Mouse (Mus musculus) midbrain, embryonic 14.5 days (tissue): Measurements from ENCODE around the gene Psg19. TPM values are rescaled to one million over a fixed set of nuclear protein-coding genes. Genes with fewer than 3 reads are reported as not detected.
"Not testable (repeated sequence)": the region's sequence is repeated elsewhere in the genome, so short reads cannot be mapped to it uniquely, and the experiment has no call there.

Experiments used
- ATAC-seq: fragments of 200-750 bp; cut with Nextera tagmentation; 2 replicates; pipeline ENCODE4 v1.8.0; 2017; ENCODE audit warnings: moderate number of reproducible peaks, moderate library complexity; ENCODE audit not compliant: low FRiP score, low TSS enrichment
- DNase-seq: peaks from one replicate; pipeline ENCODE4 v3.0.0-alpha.2; 2015
- H3K27ac ChIP-seq: fragments of 300-500 bp; sonication (generic); replicated peaks from 2 replicates; pipeline ENCODE4 v1.5.1; 2014; ENCODE audit warnings: mild to moderate bottlenecking, low read depth, low read length, moderate library complexity
- H3K27me3 ChIP-seq: fragments of 300-500 bp; sonication (generic); 2 replicates; pipeline ENCODE4 v1.6.1; 2014; ENCODE audit warnings: low read length, control low read depth, mixed read lengths; ENCODE audit not compliant: control insufficient read depth, insufficient read depth
- H3K36me3 ChIP-seq: fragments of 300-500 bp; sonication (generic); 2 replicates; pipeline ENCODE4 v1.6.1; 2014; ENCODE audit warnings: low read length, control low read depth; ENCODE audit not compliant: control insufficient read depth, insufficient read depth
- H3K4me1 ChIP-seq: fragments of 300-500 bp; sonication (generic); 2 replicates; pipeline ENCODE4 v1.6.1; 2014; ENCODE audit warnings: mild to moderate bottlenecking, antibody characterized with exemption, low read length, control low read depth; ENCODE audit not compliant: control insufficient read depth, insufficient read depth
- H3K4me2 ChIP-seq: fragments of 300-500 bp; sonication (generic); 2 replicates; pipeline ENCODE4 v1.6.1; 2014; ENCODE audit warnings: mild to moderate bottlenecking, low read length, moderate library complexity
- H3K4me3 ChIP-seq: fragments of 300-500 bp; sonication (generic); replicated peaks from 2 replicates; pipeline ENCODE4 v1.5.1; 2014; ENCODE audit warnings: low read depth, low read length
- H3K9ac ChIP-seq: fragments of 300-500 bp; sonication (generic); replicated peaks from 2 replicates; pipeline ENCODE4 v1.6.1; 2014; ENCODE audit warnings: mild to moderate bottlenecking, low read length, moderate library complexity
- H3K9me3 ChIP-seq: fragments of 300-500 bp; sonication (generic); 2 replicates; pipeline ENCODE4 v1.6.1; 2016; ENCODE audit warnings: low read length, control low read depth, mixed read lengths; ENCODE audit not compliant: control insufficient read depth
- WGBS: fragments of 180-500 bp; shearing (Covaris S2); extraction: QIAGEN DNeasy Blood & Tissue Kit; methylation state at CpG from one replicate; pipeline ENCODE4 v1.1.7; 2014; 5-methylcytosine and 5-hydroxymethylcytosine counted together
- polyA plus RNA-seq: library from polyadenylated mRNA; unstranded; fragments of >200 nt; fragmentation: Nextera tagmentation; extraction: Ambion mirVana; gene quantifications from 2 replicates; pipeline ENCODE4 v1.2.1, GENCODE M21; 2014

The Psg19 gene
- polyA plus RNA-seq, 1 experiment from 2014 or later, result not detected

DNA sequence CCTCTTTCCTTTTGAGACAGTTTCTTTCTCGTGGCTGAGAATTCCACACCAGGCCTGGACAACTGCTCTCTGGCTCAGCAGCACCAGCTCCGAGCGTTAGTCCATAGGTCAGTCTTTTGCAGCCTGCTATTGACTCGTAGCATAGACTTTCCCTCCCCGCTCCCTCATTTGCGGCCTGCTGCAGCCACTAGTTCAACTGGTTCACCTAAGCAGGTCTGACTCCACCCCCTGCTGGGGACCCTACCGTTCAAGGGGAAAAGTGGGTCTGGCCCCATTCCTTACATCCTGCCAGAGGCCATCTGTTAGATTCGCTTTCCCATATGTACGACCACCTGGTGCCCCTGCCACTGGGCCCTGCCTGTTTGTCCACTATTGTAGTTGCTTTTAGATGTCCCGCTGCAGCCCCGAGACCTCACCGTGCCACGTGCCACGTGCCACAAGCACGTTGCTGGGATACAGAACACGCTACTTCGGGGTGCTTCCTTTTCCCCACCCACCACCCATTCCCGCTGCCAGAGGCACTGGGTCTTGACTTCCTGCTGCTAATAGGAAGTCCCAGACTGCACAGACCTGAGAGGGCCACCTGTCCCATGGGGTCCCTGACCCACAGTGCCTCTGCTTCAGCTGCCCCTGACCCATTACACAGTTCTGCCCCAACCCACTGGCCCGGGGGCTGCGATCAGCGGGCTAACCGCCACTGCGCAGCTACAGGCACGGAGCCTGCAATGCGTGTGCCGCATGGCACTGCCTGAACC lies 29.6 kb upstream of the Psg19 start:
- no peaks in the 10 kb centered on the region for H3K36me3 ChIP-seq
- no peak overlapping the region for H3K9ac ChIP-seq
- no peak overlapping the region for H3K27ac ChIP-seq
- no peaks in the 10 kb centered on the region for H3K4me1 ChIP-seq
- no peak overlapping the region for H3K4me2 ChIP-seq
- ATAC-seq (no peak; the same call in 1 of the 2 replicates), DNase-seq (no peak)
- H3K9me3 ChIP-seq, result no peaks in the 10 kb centered on the region
- WGBS, result 62% methylated on average over 26 of the region's 26 CpGs
- no peaks in the 10 kb centered on the region for H3K27me3 ChIP-seq
- H3K4me3 ChIP-seq, result no peak overlapping the region

DNA sequence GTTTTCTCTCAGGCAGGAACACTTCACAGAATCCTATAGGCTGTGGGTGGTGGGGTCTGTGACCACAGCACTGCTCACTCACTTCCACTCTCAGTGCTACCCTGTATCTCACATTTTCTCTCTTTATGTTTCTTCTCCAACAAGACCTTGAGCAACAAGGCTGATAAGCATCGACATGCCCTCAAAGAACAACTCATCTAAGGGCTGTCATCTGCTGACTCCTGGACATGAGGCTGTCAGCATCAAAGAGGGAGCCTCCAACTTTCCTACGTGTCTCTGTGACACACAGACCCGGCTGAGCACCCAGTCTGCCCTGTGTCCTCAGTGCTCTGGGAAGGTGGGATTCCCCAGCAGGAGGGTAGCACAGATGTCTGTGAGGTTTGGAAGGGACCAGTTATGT lies 23.2 kb upstream of the Psg19 start, which contains the start of gene Psg17:
Psg17 (minus strand) TSS at position 101 of the 400 bp plus-strand sequence.
- no peak within 1 kb of the TSS for H3K9ac ChIP-seq
- ATAC-seq, result no peak
- no peak within 1 kb of the TSS for H3K27ac ChIP-seq
- WGBS, result 81% methylated on average over 3 of the region's 3 CpGs
- DNase-seq, result no peak
- H3K4me3 ChIP-seq, result no peak within 1 kb of the TSS
- H3K9me3 ChIP-seq, result no peaks in the 10 kb centered on the region
- no peak within 1 kb of the TSS for H3K4me2 ChIP-seq
- no peaks in the 10 kb centered on the region for H3K4me1 ChIP-seq
- H3K27me3 ChIP-seq, result no peaks in the 10 kb centered on the region
- no peaks in the 10 kb centered on the region for H3K36me3 ChIP-seq

DNA sequence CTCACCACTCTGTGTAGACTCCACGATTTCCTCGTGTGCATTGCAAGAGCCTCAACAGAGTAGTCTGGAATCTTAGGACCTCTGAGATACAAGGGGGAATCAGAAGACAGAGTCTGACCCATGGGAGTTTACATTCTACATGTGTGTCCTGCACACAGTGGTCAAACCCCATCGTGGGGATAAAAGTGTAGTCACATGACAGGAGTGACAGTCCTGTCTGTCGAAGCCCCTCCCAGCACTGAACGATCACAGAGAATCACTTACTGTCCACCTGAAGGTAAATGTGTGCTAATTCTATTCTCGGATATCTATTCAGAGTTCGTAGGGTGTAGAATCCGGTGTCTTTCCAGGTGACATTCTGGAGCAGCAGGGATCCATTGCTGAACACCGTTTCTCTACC lies 20.0 kb upstream of the Psg19 start:
- no peaks in the 10 kb centered on the region for H3K9me3 ChIP-seq
- no peaks in the 10 kb centered on the region for H3K27me3 ChIP-seq
- H3K4me2 ChIP-seq, result no peak overlapping the region
- H3K36me3 ChIP-seq, result no peaks in the 10 kb centered on the region
- H3K4me1 ChIP-seq, result no peaks in the 10 kb centered on the region
- DNase-seq, result no peak
- no peak overlapping the region for H3K4me3 ChIP-seq
- no peak overlapping the region for H3K9ac ChIP-seq
- ATAC-seq, result no peak
- 85% methylated on average over 9 of the region's 9 CpGs for WGBS
- H3K27ac ChIP-seq, result no peak overlapping the region

DNA sequence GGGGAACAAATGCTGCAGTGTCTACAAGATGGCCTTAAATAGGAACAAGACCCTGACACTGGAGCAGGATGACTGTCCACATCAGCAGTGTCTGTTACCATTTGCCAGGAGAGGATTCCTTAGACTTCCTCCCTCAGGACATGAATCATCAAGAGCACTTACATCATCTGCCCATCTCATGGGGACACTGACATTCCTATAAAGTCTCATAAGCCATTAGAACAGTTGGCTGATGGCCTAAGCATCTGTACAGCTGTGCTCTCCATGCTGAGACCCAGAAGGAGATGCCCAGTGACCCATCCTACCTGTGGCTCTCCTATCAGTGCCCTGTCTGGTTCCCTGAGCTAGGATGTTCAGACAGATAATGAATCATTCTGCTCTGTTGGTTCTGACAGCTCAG lies 5.2 kb upstream of the Psg19 start:
- DNase-seq, result no peak
- no peaks in the 10 kb centered on the region for H3K9me3 ChIP-seq
- no peak for ATAC-seq
- no peak overlapping the region for H3K4me3 ChIP-seq
- no peaks in the 10 kb centered on the region for H3K4me1 ChIP-seq
- H3K36me3 ChIP-seq, result no peaks in the 10 kb centered on the region
- no peak overlapping the region for H3K27ac ChIP-seq
- no peak overlapping the region for H3K9ac ChIP-seq
- no peak overlapping the region for H3K4me2 ChIP-seq
- no peaks in the 10 kb centered on the region for H3K27me3 ChIP-seq

DNA sequence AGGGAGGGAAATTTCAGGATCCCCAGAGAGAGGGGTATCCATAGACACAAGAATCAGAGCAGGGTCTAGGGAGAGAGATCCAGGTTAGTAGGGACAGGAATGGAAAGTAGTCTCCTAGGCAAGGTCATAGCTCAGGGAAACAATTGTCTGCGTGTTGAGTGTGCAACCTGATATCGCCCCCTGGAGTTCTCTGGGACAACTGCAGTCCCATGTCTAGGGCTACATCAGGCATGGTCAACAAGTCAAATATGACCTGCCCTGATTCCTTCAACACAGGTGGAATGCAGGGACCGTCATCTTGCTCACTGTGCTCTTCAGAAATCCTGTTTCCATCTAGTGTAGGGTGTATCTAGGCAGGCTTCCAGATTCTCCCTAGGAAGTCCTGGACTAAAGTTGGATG lies 809 bp upstream of the Psg19 start:
- H3K4me1 ChIP-seq, result no peaks in the 10 kb centered on the region
- H3K4me2 ChIP-seq, result no peak overlapping the region
- ATAC-seq (no peak), DNase-seq (no peak)
- no peaks in the 10 kb centered on the region for H3K27me3 ChIP-seq
- 48% methylated on average over 3 of the region's 3 CpGs for WGBS
- no peaks in the 10 kb centered on the region for H3K36me3 ChIP-seq
- no peak overlapping the region for H3K4me3 ChIP-seq
- H3K9me3 ChIP-seq, result no peaks in the 10 kb centered on the region
- H3K9ac ChIP-seq, result no peak overlapping the region
- no peak overlapping the region for H3K27ac ChIP-seq

DNA sequence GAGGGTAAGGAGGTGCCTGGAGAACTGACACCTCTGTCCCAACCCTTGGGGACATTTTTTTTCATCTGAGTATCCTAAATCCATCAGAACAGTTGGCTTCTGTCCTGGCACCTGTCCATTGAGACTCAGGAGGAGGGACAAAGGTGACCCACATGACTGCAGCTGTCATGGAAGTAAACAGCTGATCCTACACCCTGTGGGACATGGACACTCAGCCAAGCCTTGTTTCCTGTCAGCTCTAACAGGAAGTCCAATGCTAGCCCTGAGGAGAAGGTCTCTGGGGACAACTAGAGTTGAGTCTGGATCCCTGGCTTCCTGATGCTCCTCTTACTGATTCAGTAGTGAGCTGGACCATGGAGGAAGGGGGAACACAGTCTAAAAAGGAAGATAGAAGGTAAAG lies 7.6 kb downstream of the Psg19 start:
- not testable (repeated sequence) for DNase-seq, H3K36me3 ChIP-seq, H3K4me2 ChIP-seq, H3K4me1 ChIP-seq, H3K4me3 ChIP-seq, H3K9me3 ChIP-seq, H3K9ac ChIP-seq, ATAC-seq, H3K27me3 ChIP-seq, H3K27ac ChIP-seq

DNA sequence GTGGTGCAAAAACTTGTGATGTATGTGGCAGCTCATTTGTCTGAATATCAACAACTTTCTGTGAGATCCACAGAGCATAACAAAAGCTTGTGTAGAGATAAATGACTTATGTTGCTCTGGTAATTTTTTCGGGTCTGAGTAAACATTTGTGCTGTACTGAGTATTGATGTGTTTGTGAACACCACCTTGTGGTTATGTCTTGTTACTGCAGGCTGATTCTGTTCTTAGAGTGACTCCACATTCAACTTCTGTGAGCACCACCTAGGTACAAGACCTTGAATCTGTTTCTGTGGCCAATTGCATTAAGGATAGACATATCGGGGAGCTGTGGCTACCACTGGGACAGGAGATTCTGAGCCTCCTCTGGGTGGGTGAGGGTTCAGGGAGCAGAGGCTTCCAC lies 17.0 kb downstream of the Psg19 start:
- 40% methylated on average over 2 of the region's 2 CpGs for WGBS
- not testable (repeated sequence) for H3K4me3 ChIP-seq, H3K9me3 ChIP-seq, ATAC-seq, H3K27me3 ChIP-seq, H3K9ac ChIP-seq, H3K4me1 ChIP-seq, H3K36me3 ChIP-seq, H3K27ac ChIP-seq, H3K4me2 ChIP-seq
- peak; percentile 33 for DNase-seq

DNA sequence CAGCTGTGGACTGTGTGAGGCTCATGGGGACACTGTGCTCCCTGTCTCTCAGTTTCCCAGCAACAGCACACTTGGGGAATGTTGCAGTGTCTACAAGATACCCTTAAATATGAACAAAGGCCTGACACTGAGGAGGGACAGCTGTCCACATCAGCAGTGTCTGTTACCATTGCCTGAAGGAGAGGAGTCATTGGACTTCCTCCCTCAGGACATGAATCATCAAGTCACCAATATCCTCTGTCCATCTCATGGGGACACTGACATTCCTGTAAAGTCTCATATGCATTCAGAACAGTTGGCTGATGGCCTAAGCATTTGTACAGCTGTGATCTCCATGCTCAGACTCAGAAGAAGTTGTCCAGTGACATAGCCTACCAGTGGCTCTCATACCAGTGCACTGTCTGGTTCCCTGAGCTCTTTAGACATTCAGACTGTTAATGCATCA lies 19.0 kb downstream of the Psg19 start:
- Histone ChIP-seq H3K9me3 (no peaks in the 10 kb centered on the region), H3K4me2 (no peak overlapping the region), H3K4me3 (no peak overlapping the region), H3K4me1 (no peaks in the 10 kb centered on the region), H3K27me3 (no peaks in the 10 kb centered on the region), H3K36me3 (no peaks in the 10 kb centered on the region), H3K9ac (no peak overlapping the region), H3K27ac (no peak overlapping the region)
- DNase-seq, result no peak
- ATAC-seq, result no peak

DNA sequence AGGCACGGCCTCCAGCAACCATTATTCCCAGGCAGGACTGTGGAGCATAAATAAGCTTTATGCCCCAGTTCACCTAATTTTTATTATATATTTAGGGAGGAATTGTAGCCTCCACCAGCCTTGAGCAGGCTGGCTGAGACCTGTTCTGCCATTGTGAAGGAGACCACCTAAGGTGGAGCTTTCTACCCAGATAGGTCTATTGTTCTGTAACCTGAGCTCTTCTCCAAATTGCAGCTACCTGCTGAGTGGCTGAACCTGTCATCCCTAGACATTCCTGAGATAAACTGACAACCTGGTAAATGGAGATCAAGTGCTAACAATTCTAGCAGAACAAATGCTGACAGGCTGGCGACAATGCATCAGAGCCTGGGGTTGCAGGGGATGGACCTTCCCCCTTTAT lies 35.4 kb downstream of the Psg19 start:
- ATAC-seq, H3K4me2 ChIP-seq, H3K9me3 ChIP-seq, H3K4me3 ChIP-seq, H3K4me1 ChIP-seq, H3K36me3 ChIP-seq, H3K27me3 ChIP-seq, H3K9ac ChIP-seq, DNase-seq, H3K27ac ChIP-seq: not testable (repeated sequence)
- 0% methylated on average over 1 of the region's 2 CpGs for WGBS
